21 mouse cellular contexts compared by ENCODE assay signal in genomic region chr15:81847161-81847560, GRCm38 (mm10). TPM values are rescaled to one million over a fixed set of nuclear protein-coding genes. Genes with fewer than 3 reads are reported as not detected.
DNase-seq lines count a peak whose midpoint lies in the region; ATAC-seq and TF ChIP-seq lines count a peak whose summit lies in the region.
"Had no signal": no experiment of that assay in that cellular context is flagged by ENCODE, and none has a peak within 500 bp of the region (broad histone marks: within the 10 kb centered on the region; RNA-seq: fewer than 3 reads in every experiment).

No protein-coding gene starts in this region.

- peak overlapping the region; percentile 27 for H3K9ac ChIP-seq in liver, adult 2 months (ENCODE audit: low read depth, low read length)
- H3K9ac ChIP-seq in liver, postnatal 0 days (replicated peaks) = no peak overlapping the region
- H3K9ac ChIP-seq: heart, embryonic 13.5 days; hindbrain, embryonic 12.5 days had no signal

- H3K4me3 ChIP-seq in liver, adult 2 months (ENCODE audit: insufficient read depth, low read depth, low read length) = no peak overlapping the region
- no peak overlapping the region for H3K4me3 ChIP-seq in liver, postnatal 0 days (ENCODE audit: low read depth, low read length)
- H3K4me3 ChIP-seq: embryonic facial prominence, embryonic 10.5 days; heart, embryonic 13.5 days; hindbrain, embryonic 12.5 days had no signal

- H3K4me1 ChIP-seq in liver, adult 2 months (ENCODE audit: control insufficient read depth, insufficient read depth, low read length) = peaks cover 47% of the 10 kb centered on the region
- peaks cover 6% of the 10 kb centered on the region; the same call in 1 of the 2 replicates for H3K4me1 ChIP-seq in liver, postnatal 0 days (ENCODE audit: insufficient read depth)
- H3K4me1 ChIP-seq: embryonic facial prominence, embryonic 10.5 days had no signal

- ATAC-seq in liver, postnatal 0 days = no peak
- ATAC-seq: CD4-positive, CD25-positive, alpha-beta regulatory T cell, adult 4 months; forebrain, embryonic 14.5 days; hindbrain, embryonic 16.5 days; inflammation-experienced regulatory T-cells, adult 6 months had no signal

- no peaks in the 10 kb centered on the region for H3K27me3 ChIP-seq in liver, adult 2 months (ENCODE audit: control insufficient read depth, insufficient read depth, low read length)
- no peaks in the 10 kb centered on the region for H3K27me3 ChIP-seq in liver, postnatal 0 days (ENCODE audit: insufficient read depth, low read length)
- H3K27me3 ChIP-seq: heart, embryonic 13.5 days; hindbrain, embryonic 12.5 days had no signal

- no peak for TF ChIP-seq POLR2A in liver, adult 2 months (IDR thresholded peaks at IDR 0.05; ENCODE audit: extremely low read depth, insufficient read depth, low read length)

- peaks cover 32% of the 10 kb centered on the region for H3K36me3 ChIP-seq in liver, adult 2 months (ENCODE audit: control insufficient read depth, insufficient read depth, low read length)
- peaks cover 32% of the 10 kb centered on the region for H3K36me3 ChIP-seq in liver, postnatal 0 days (replicated peaks; ENCODE audit: insufficient read depth, low read length)

- H3K27ac ChIP-seq in liver, adult 2 months (replicated peaks; ENCODE audit: insufficient read depth, low read depth, low read length) = peak overlapping the region; percentile 74
- no peak overlapping the region for H3K27ac ChIP-seq in liver, postnatal 0 days (ENCODE audit: low read depth)
- H3K27ac ChIP-seq: embryonic facial prominence, embryonic 10.5 days; heart, embryonic 13.5 days; hindbrain, embryonic 12.5 days had no signal

- DNase-seq in cerebellum, adult 11-12 months = peak; percentile 23
- DNase-seq in cerebellum, postnatal 14 days = no peak
- DNase-seq in heart, adult 11 months = peak; percentile 92
- no peak for DNase-seq in heart, postnatal 4 days
- DNase-seq in liver, adult 2 months (ENCODE audit: extremely low read depth, low read depth, low spot score) = no peak
- no peak for DNase-seq in liver, postnatal 0 days
- no peak for DNase-seq in c-Kit-positive CD71-positive TER-119-positive erythroid progenitor cells, embryonic 14.5 days (ENCODE audit: low spot score)
- DNase-seq: adrenal gland, adult 8-10 months; adrenal gland, postnatal 36 days; B cell, adult 2 months; cerebellum, adult 18-20 months; heart, postnatal 36 days; kidney, adult 18-20 months had no signal

- 70% methylated on average over 4 of the region's 4 CpGs for WGBS in liver, adult 2 months
- 79% methylated on average over 4 of the region's 4 CpGs for WGBS in liver, postnatal 0 days (ENCODE audit: insufficient replicate concordance)

- no peaks in the 10 kb centered on the region for H3K9me3 ChIP-seq in liver, postnatal 0 days (ENCODE audit: low read length)
- H3K9me3 ChIP-seq: embryonic facial prominence, embryonic 10.5 days; G1E; heart, embryonic 13.5 days; hindbrain, embryonic 12.5 days had no signal

- no peak for TF ChIP-seq EP300 in liver, postnatal 0 days (IDR thresholded peaks at IDR 0.05; ENCODE audit: low read depth)

- TF ChIP-seq CTCF in liver, adult 2 months (IDR thresholded peaks at IDR 0.05; ENCODE audit: low read depth, low read length) = no peak
- TF ChIP-seq CTCF in liver, postnatal 0 days (IDR thresholded peaks at IDR 0.05; ENCODE audit: low read depth) = no peak

- H3K79me2 ChIP-seq in liver, adult 2 months (ENCODE audit: control insufficient read depth, insufficient read depth, low read length) = peaks cover 21% of the 10 kb centered on the region

- no peak overlapping the region for H3K4me2 ChIP-seq in liver, postnatal 0 days (ENCODE audit: low read depth, low read length)
- H3K4me2 ChIP-seq: heart, embryonic 13.5 days; hindbrain, embryonic 12.5 days had no signal

RNA-seq across cellular contexts. Expression of gene Tob2, which starts 11.4 kb away (rescaled TPM):
- 10 to 100 TPM; 24.1 to 32.3 TPM for total RNA-seq in heart, postnatal 4 days (2021)
- 15.8 and 25.6 TPM in 2 replicates for total RNA-seq in liver, adult 2 months (2014; rRNA removed)
- polyA plus RNA-seq in liver, adult 2 months (2012; rRNA removed) = 20.9 and 21.6 TPM in 2 replicates
- polyA plus RNA-seq in liver, postnatal 0 days (2015; fragmentation: Nextera tagmentation; extraction: Ambion mirVana) = 10.9 and 12.3 TPM in 2 replicates

RNA-seq across cellular contexts. Expression of gene Phf5a, which starts 24.6 kb away (rescaled TPM):
- 10 to 100 TPM; 57.9 to 58.9 TPM for total RNA-seq in heart, postnatal 4 days (2021)
- total RNA-seq in liver, adult 2 months (2014; rRNA removed) = 12.3 and 15.6 TPM in 2 replicates
- polyA plus RNA-seq in liver, adult 2 months (2012; rRNA removed) = 27.5 and 28.7 TPM in 2 replicates
- polyA plus RNA-seq in liver, postnatal 0 days (2015; fragmentation: Nextera tagmentation; extraction: Ambion mirVana) = 61.5 and 63.0 TPM in 2 replicates

RNA-seq across cellular contexts. Expression of gene Aco2, which starts 24.9 kb away (rescaled TPM):
- total RNA-seq in heart, postnatal 4 days (2021) = 1,000 to 10,000 TPM; 1,419 to 1,465 TPM
- 170 and 187 TPM in 2 replicates for total RNA-seq in liver, adult 2 months (2014; rRNA removed)
- polyA plus RNA-seq in liver, adult 2 months (2012; rRNA removed) = 127 TPM in 2 replicates
- polyA plus RNA-seq in liver, postnatal 0 days (2015; fragmentation: Nextera tagmentation; extraction: Ambion mirVana) = 86.7 and 87.0 TPM in 2 replicates

RNA-seq across cellular contexts. Expression of gene Tef, which starts 44.9 kb away (rescaled TPM):
- 10 to 100 TPM; 38.5 to 40.5 TPM for total RNA-seq in heart, postnatal 4 days (2021)
- 156 and 163 TPM in 2 replicates for total RNA-seq in liver, adult 2 months (2014; rRNA removed)
- 34.6 and 35.0 TPM in 2 replicates for polyA plus RNA-seq in liver, adult 2 months (2012; rRNA removed)
- 14.0 and 16.3 TPM in 2 replicates for polyA plus RNA-seq in liver, postnatal 0 days (2015; fragmentation: Nextera tagmentation; extraction: Ambion mirVana)

Comparison
In these comparisons a context has a peak if more than half of its experiments do, and no peak if none do; other contexts are left out.
1. DNase-seq: peak in cerebellum, adult 11-12 months (single experiment) and heart, adult 11 months (single experiment); none in cerebellum, postnatal 14 days (0 of 2), heart, postnatal 4 days (single experiment), liver, adult 2 months (single experiment), liver, postnatal 0 days (single experiment) and c-Kit-positive CD71-positive TER-119-positive erythroid progenitor cells, embryonic 14.5 days (single experiment).